Mouse (Mus musculus) CH12F3 (cell line): ENCODE measurements at regions not wholly inside any gene's neighbourhood (a gene's known extent, or its start where the extent isn't known, plus 50 kb on each side); places are given as distances from the start of the nearest gene placed in this dataset.

ENCODE experiments used
- in situ Hi-C: fragments of 300-500 bp; cut with MboI; formaldehyde crosslinking; loops from 2 replicates; pipeline ENCODE4 v1.14.3; 2020; ENCODE audit warnings: low sequenced_read_pairs

GRCm38 (mm10) chr6:143669446-143670130, 502.6 kb downstream of the Etnk1 start:
- in situ Hi-C loops = no loop called here

GRCm38 (mm10) chr6:143690131-143690530, 523.1 kb downstream of the Etnk1 start:
- in situ Hi-C loops = no loop called here

DNA sequence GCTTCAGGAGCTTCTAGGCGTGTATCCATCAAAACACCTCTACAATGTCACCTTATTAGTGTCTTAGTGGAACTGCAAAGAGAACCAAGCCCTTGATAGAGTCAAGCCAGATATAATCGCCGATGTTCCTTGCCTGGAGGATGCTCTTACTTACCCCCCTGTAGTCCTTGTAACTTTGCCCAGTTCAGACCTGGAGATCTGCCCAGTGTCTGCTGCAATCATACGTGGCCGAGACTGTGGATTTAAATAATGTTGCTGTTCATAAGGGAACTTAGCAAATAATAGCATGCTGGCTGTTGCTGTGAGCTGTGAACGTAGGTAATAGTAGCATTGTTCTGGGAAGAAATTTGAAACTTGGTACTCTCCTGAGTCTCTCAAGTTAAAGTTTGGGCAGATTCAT, 523.8 kb downstream of the Etnk1 start:
- in situ Hi-C loops = no loop called here

DNA sequence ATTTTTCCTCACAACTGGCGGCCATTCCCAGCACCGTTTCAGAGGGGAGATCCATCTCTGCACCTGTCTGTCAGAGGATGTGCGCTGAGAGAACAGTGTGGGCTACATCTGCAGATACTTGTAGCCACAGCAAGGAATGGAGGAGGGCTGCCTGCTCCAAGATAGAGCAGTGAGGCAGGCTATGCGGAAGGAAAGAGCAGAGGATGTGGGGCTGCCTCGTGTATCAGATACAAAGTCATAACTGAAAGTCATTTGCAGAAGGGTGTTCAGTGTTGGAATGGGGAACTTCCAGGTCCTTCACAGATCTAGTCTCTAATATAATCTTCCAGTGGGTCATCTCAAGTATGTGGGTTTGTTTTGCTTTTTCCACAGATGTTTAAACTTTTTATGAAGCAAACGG, 531.0 kb downstream of the Etnk1 start:
- in situ Hi-C loops = no loop called here

DNA sequence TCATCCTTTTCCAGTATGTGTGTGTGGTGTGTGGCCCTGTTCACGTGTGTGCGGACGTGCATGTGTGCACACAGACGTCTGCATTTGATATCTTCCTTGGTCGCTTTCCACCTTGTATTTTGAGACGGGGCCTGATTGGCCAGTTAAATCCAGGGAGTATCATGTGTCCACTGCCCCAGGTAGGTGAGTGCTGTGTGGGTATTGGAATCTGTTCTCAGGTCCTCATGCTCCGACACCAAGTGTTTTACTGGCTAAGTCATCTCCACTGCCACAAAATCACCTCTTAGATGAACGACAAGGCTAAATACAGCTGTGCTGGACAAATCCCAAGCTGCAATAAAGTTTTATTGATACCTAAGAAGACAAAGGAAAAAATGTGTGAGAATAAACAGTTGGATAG, 537.0 kb downstream of the Etnk1 start:
- in situ Hi-C loops = no loop called here

DNA sequence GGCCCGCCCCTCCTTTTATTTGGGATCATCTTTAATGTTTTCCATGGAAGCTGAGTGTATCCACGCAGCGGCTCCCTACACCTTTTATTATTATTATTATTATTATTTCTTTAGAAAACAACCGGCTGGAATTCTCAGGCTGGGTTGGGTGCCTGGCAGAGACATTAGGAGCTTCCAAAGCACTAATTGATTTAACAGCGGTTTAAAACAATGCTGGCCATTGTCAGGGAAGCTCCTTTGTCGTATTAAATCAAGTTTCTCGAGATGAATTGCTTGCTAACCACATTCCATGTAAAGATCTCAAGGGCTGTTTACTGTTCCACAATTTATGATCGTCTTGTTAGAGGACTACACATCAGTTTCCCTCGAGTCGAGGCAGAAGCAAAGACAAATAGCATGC, 539.4 kb downstream of the Etnk1 start:
- in situ Hi-C loops = no loop called here

GRCm38 (mm10) chr6:143714461-143714860, 547.4 kb downstream of the Etnk1 start:
- in situ Hi-C loops = no loop called here

- in situ Hi-C loops = no loop called here
These were observed 583.1 kb downstream of the Etnk1 start for GRCm38 (mm10) chr6:143750074-143750473.

DNA sequence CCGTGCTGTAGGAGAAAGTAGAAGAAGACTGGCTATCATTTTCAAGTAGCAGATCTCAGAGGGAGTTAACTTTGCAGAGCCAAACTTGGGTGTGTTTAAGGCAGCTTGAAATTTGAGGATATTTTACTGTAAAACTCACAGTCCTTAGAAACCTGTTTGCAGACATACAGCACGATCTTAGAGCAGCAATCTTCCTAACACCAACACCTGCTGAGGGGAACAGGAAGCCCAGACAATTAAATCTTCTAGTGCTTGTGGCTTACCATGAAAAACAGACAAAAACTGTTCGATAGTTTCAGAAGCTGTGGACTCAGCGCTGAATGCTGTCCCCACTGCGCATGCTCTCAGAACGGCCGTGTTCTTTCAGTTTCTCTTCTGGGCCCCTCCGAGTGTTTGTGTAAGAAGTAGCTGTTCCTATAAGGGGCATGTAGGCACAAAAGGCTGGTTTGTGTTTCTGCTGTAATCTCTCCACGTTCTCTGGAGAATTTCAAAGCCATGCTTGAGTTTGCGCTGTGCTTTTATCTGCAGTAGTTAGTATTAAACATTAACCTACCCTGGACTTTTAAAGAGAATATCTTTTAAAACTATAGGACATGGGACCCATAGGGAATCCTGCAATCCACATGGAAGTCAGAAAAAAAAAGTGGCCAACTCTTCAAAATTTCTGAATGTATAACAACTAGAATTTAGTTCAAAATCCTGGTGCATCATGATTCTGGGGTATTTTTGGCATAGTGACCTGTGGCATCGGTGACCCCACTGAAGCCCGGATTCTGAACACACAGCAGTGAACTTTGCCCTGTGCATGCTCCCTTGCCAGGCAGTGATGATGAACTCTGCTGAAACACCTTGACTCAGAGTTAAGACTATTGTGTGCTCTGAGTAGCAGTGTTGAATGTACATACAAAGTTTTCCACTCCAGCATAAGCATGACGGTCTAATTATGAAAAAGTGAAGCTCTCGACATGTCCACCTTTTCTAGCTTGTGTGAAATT, 584.4 kb downstream of the Etnk1 start:
- in situ Hi-C loops = no loop called here

- in situ Hi-C loops = no loop called here
These were observed 590.4 kb downstream of the Etnk1 start for GRCm38 (mm10) chr6:143757462-143757861.

DNA sequence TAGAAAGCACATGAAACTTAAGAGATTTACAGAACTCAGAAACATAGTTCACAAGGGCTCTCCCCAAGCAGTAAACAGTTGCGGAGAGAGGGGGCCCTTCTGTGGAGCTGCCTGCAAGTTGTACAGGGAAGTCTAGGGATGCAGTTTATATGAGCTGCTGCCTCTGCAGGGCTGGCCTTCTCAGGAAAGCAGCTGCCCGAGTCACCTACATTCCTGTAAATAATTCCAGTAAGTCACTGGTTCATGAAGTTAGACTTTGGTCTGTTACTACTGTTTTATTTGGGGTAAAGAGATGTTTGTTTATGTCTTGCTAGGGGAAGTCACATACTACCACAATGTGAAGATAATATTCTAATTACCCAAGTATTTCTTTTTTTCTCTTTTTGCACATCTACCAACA, 601.1 kb downstream of the Etnk1 start:
- in situ Hi-C loops = no loop called here
